Mouse (Mus musculus) hindbrain, postnatal 0 days (tissue): Measurements from ENCODE around the gene Gm4846. TPM values are rescaled to one million over a fixed set of nuclear protein-coding genes. Genes with fewer than 3 reads are reported as not detected.

Experiments used
- ATAC-seq: fragments of 200-750 bp; cut with Nextera tagmentation; 2 replicates; pipeline ENCODE4 v1.8.0; 2017; ENCODE audit warnings: mild to moderate bottlenecking, moderate TSS enrichment, moderate library complexity
- DNase-seq: peaks from one replicate; pipeline ENCODE4 v3.0.0-alpha.2; 2015; ENCODE audit warnings: low spot score
- H3K27ac ChIP-seq: fragments of 300-500 bp; sonication (generic); 2 replicates; pipeline ENCODE4 v1.5.1; 2014; ENCODE audit warnings: mild to moderate bottlenecking
- H3K27me3 ChIP-seq: fragments of 300-500 bp; sonication (generic); 2 replicates; pipeline ENCODE4 v1.6.1; 2014; ENCODE audit warnings: low read length, mixed read lengths; ENCODE audit not compliant: insufficient read depth
- H3K36me3 ChIP-seq: fragments of 300-500 bp; sonication (generic); 2 replicates; pipeline ENCODE4 v1.6.1; 2014; ENCODE audit warnings: low read length, mixed read lengths; ENCODE audit not compliant: insufficient read depth
- H3K4me1 ChIP-seq: fragments of 300-500 bp; sonication (generic); 2 replicates; pipeline ENCODE4 v1.6.1; 2014; ENCODE audit warnings: antibody characterized with exemption, low read length, mixed read lengths; ENCODE audit not compliant: insufficient read depth
- H3K4me2 ChIP-seq: fragments of 300-500 bp; sonication (generic); 2 replicates; pipeline ENCODE4 v1.6.1; 2014; ENCODE audit warnings: low read depth, mild to moderate bottlenecking, low read length, moderate library complexity, mixed read lengths
- H3K4me3 ChIP-seq: fragments of 300-500 bp; sonication (generic); 2 replicates; pipeline ENCODE4 v1.5.1; 2014; ENCODE audit warnings: low read length
- H3K9ac ChIP-seq: fragments of 300-500 bp; sonication (generic); replicated peaks from 2 replicates; pipeline ENCODE4 v1.6.1; 2014; ENCODE audit warnings: mild to moderate bottlenecking, low read length, moderate library complexity, mixed read lengths
- H3K9me3 ChIP-seq: fragments of 300-500 bp; sonication (generic); 2 replicates; pipeline ENCODE4 v1.6.1; 2016; ENCODE audit warnings: low read length, mixed read lengths
- CTCF ChIP-seq: IDR thresholded peaks from 2 replicates; pipeline ENCODE4 v1.5.1; 2016; ENCODE audit warnings: antibody characterized with exemption, control low read depth, low read depth
- WGBS: fragments of 180-500 bp; shearing (Covaris S2); extraction: QIAGEN DNeasy Blood & Tissue Kit; methylation state at CpG from one replicate; pipeline ENCODE4 v1.1.7; 2014; 5-methylcytosine and 5-hydroxymethylcytosine counted together
- polyA plus RNA-seq: library from polyadenylated mRNA; unstranded; fragments of >200 nt; fragmentation: Nextera tagmentation; extraction: Ambion mirVana; gene quantifications from 2 replicates; pipeline ENCODE4 v1.2.1, GENCODE M21; 2015
- total RNA-seq: library from RNA; depleted of rRNA; stranded (reverse); fragments of >200 nt; gene quantifications from 2 replicates; pipeline ENCODE4 v1.2.3, GENCODE M21; 2014; rRNA removed

Gene Gm4846
- total and polyA plus RNA-seq, 2 experiments from 2014 or later = 0.21 TPM; not detected in 1

- no peak overlapping the region for H3K27ac ChIP-seq
- H3K36me3 ChIP-seq = no peaks in the 10 kb centered on the region
- ATAC-seq (no peak), DNase-seq (no peak)
- no peak overlapping the region for H3K4me3 ChIP-seq
- TF ChIP-seq CTCF = no peak
- no peak overlapping the region for H3K9ac ChIP-seq
- H3K9me3 ChIP-seq = no peaks in the 10 kb centered on the region
- H3K27me3 ChIP-seq = no peaks in the 10 kb centered on the region
- WGBS = 89% methylated on average over 3 of the region's 3 CpGs
- H3K4me2 ChIP-seq = no peak overlapping the region
- no peaks in the 10 kb centered on the region for H3K4me1 ChIP-seq
Observed at GRCm38 (mm10) chr1:166467172-166467571, 30.2 kb downstream of the Gm4846 start.

- H3K27ac ChIP-seq = no peak overlapping the region
- DNase-seq = no peak
- WGBS = 93% methylated on average over 4 of the region's 4 CpGs
- H3K9ac ChIP-seq = no peak overlapping the region
- no peak overlapping the region for H3K4me2 ChIP-seq
- no peaks in the 10 kb centered on the region for H3K36me3 ChIP-seq
- H3K27me3 ChIP-seq = no peaks in the 10 kb centered on the region
- no peak overlapping the region for H3K4me3 ChIP-seq
- TF ChIP-seq CTCF = no peak
- H3K4me1 ChIP-seq = no peaks in the 10 kb centered on the region
- H3K9me3 ChIP-seq = no peaks in the 10 kb centered on the region
- no peak for ATAC-seq
Observed at GRCm38 (mm10) chr1:166462544-166462943, 34.8 kb downstream of the Gm4846 start.

- no peak overlapping the region for H3K9ac ChIP-seq
- no peaks in the 10 kb centered on the region for H3K4me1 ChIP-seq
- 93% methylated on average over 3 of the region's 3 CpGs for WGBS
- no peak for TF ChIP-seq CTCF
- no peak for DNase-seq
- H3K27me3 ChIP-seq = no peaks in the 10 kb centered on the region
- no peaks in the 10 kb centered on the region for H3K36me3 ChIP-seq
- ATAC-seq = no peak
- H3K27ac ChIP-seq = no peak overlapping the region
- H3K9me3 ChIP-seq = no peaks in the 10 kb centered on the region
- H3K4me2 ChIP-seq = no peak overlapping the region
- no peak overlapping the region for H3K4me3 ChIP-seq
Observed at GRCm38 (mm10) chr1:166441992-166442391, 55.4 kb downstream of the Gm4846 start.

- no peak overlapping the region for H3K4me3 ChIP-seq
- H3K27me3 ChIP-seq = no peaks in the 10 kb centered on the region
- no peak overlapping the region for H3K9ac ChIP-seq
- H3K27ac ChIP-seq = no peak overlapping the region
- WGBS = 65% methylated on average over 6 of the region's 6 CpGs
- DNase-seq = no peak
- no peaks in the 10 kb centered on the region for H3K36me3 ChIP-seq
- TF ChIP-seq CTCF = no peak
- H3K4me2 ChIP-seq = no peak overlapping the region
- no peaks in the 10 kb centered on the region for H3K9me3 ChIP-seq
- ATAC-seq = no peak
- H3K4me1 ChIP-seq = no peaks in the 10 kb centered on the region
Observed at GRCm38 (mm10) chr1:166439426-166439825, 58.0 kb downstream of the Gm4846 start.

Other genes with a start within 250 kb of the Gm4846 start
- gene Ildr2, start 243.4 kb downstream of the Gm4846 start, total RNA-seq = 23.0 and 25.8 TPM in 2 replicates
- 5.3 and 5.9 TPM in 2 replicates for gene Ildr2, start 243.4 kb downstream of the Gm4846 start, polyA plus RNA-seq
- 38.6 and 51.5 TPM in 2 replicates for gene Tada1, start 118.5 kb downstream of the Gm4846 start, total RNA-seq
- gene Tada1, start 118.5 kb downstream of the Gm4846 start, polyA plus RNA-seq = 52.7 and 55.7 TPM in 2 replicates
- 71.0 and 83.0 TPM in 2 replicates for gene Pogk, start 87.7 kb downstream of the Gm4846 start, total RNA-seq
- 18.9 and 19.3 TPM in 2 replicates for gene Pogk, start 87.7 kb downstream of the Gm4846 start, polyA plus RNA-seq
- not detected in 2 replicates for gene Gm4847, start 150.1 kb upstream of the Gm4846 start, total RNA-seq
- not detected in 2 replicates for gene Gm4847, start 150.1 kb upstream of the Gm4846 start, polyA plus RNA-seq
- gene Fmo9, start 184.3 kb upstream of the Gm4846 start, total RNA-seq = 0.25 TPM in 1 of 2 replicates, not detected in the other
- gene Fmo9, start 184.3 kb upstream of the Gm4846 start, polyA plus RNA-seq = not detected in 2 replicates